Mouse (Mus musculus) gastrocnemius, adult 18-20 months (tissue): Measurements from ENCODE around the gene Nucb1. TPM values are rescaled to one million over a fixed set of nuclear protein-coding genes. Genes with fewer than 3 reads are reported as not detected.
"Not testable (repeated sequence)": the region's sequence is repeated elsewhere in the genome, so short reads cannot be mapped to it uniquely, and the experiment has no call there.

Experiments used
- DNase-seq: peaks from one replicate; pipeline ENCODE4 v3.0.0; 2021; ENCODE audit warnings: low spot score
- total RNA-seq, 2 experiments: library from RNA; stranded (reverse); gene quantifications; 2 replicates each; pipeline ENCODE4 v1.2.3; 2021

Gene Nucb1
- total RNA-seq, 2 experiments from 2014 or later, result 63.3 to 68.6 TPM

DNA sequence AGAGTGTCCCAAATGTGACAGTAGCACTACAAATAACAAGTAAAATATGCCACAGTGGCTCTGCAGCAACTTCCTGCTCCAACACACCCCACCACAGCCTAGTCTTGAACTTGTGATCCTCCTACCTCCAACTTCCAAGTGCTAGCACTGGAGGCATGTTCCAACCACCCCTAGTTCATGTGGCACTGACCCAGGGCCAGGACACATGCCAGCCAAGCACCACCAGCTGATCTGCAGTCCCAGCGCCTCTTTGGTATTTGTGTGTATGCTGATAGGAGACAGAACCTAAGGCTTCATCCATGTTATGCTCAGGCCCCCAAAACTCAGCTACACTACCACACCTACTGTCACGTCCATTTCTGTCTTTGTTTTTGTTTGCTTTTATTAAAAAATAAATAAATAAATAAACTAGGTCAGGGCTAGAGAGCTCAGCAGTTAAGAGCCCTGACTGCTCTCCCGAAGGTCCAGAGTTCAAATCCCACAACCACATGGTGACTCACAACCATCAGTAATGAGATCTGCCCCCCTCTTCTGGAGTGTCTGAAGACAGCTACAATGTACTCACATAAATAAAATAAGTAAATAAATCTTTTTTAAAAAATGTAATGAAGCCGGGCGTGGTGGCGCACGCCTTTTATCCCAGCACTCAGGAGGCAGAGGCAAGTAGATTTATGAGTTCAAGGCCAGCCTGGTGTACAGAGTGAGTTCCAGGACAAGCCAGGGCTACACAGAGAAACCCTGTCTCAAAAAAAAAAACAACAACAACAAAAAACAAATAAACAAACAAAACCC, 46.0 kb downstream of the Nucb1 start:
- DNase-seq, result no peak

DNA sequence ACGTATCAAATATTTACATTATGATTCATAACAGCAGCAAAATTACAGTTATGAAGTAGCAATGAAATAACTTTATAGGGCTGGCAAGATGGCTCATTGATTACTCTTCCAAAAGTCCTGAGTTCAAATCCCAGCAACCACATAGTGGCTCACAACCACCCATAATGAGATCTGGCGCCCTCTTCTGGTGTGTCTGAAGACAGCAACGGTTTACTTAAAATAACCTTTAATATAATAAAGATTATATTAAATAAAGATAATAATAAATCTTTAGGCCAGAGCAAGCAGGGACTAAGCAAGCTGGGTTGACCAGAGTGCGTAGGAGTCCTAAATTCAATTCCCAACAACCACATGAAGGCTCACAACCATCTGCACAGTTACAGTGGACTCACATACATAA, 47.3 kb downstream of the Nucb1 start:
- DNase-seq, result not testable (repeated sequence)

DNA sequence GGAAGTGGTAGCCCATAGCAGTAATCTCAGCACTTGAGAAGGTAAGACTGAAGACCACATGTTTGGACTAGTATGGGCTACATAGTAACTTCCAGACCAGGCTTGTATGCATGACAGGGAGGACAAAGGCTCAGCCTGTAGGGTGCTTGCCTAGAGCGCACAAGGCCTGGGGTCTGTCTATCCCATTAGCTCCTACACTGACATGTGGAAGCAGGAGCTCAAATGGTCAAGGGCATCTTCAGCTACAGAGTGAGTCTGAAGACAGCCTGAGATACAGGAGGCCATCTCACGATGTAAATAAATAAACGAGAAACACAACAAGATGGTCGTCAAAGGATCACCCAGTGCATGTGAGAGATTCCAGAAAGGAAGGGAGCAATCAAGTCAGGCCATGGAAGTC, 47.9 kb downstream of the Nucb1 start:
- no peak for DNase-seq

DNA sequence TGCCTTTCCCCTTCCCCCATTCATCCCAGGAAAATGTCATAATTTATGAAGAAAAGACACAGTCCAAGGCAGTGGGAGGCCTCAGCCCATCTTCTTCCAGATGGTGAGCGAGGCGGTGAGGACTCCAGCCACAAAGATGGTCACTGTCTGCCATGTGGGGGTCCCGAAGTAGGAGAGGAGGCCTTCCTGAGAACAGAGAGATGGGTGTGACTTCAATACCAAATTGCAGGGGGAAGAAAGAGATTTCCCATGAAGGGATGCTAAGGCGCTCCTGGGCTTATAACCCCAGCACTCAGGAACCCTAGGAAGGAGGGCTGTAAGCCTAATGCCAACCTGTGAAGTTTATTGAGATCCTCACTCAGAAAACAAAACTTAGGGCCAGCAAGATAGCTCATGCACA, 48.4 kb downstream of the Nucb1 start:
- DNase-seq, result no peak

DNA sequence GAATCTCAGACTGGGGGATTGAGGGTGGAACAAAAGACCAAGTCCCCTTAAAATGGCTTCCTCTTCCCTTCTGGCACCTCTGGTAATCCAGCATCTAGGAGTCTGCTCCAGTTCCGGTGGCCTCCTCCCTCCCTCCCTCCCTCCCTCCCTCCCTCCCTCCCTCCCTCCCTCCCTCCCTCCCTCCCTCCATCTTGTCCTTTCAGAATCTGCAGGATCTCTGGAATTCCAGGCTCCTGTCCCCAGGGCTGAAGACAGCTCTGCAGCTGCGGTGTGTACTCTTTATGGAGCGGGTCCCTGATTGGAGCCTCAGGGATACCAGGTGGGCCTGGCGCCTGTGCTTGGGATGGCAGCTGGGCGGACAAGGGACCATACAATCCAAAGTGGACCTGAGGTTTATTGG, 48.9 kb downstream of the Nucb1 start:
- DNase-seq, result no peak

DNA sequence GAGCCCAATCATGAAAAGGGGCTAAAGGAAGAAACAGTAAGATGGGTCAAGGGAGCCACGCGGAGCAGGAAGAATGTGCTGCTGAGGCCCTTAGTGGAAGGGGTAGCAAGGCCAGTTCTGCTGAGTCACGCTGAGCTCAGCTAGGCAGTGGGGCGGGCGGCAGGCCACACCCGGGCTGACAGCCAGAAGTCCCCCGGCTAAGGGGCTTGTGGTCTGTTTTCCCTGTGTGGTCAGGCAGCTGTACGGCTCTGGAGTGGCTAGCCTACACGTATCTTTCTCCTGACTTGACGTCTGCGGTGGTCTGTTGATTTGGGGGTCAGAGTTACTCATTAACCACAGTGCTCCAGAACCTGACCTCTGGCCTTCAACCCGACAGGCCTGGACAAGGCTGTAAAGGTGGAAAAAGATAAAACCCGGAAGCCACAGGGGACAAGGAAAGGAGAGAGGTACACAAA, 49.3 kb downstream of the Nucb1 start:
- peak; percentile 66 for DNase-seq

DNA sequence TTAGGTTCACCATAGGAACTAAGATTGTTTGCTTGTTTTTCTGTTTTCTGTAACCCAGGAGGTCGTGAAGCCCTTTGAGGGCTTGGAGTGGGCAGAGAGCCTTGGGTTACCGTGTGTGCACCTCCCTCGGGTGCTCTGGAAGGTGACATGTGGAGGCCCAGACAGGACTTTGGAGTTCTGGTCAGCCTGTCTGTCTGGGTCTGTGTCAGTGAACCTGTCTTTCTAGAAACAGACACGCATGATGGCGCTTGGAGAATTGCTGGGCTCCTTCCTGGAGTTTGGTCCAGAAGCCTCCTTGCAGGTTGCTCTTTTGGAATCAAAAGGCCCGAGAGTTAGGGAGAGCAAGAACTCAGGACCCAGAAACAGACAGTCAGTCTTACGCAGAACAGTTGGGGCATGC, 49.8 kb downstream of the Nucb1 start:
- DNase-seq, result no peak

DNA sequence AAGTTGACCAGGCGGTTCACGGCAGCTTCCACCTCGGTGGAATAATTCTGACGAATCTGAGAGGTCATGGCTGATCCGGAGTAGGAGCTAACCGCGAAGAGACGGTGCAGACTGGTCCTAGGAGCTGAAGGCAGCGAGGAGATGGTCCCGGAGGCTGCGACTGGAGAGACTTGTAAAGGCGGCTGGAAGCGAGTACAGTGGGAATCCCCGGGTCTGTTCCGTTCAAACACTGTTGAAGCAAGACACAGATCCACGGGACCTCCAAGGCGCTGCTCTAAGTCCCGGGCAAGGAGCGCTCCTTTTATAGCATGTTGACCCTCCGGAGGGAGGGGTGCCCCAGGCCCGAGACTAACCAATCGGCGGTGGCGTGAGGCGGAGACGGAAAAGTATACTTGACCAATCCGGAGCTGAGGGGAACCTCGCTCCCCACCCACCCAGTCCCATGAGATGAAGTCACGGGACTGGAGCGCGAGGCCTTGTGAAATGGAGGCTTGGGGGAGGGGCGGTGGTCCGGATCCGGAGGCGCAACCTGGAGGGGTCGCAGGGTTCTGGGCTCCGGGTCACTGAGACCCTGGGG, 50.6 kb downstream of the Nucb1 start, which contains the start of gene Ftl1:
TSS of gene Ftl1 (minus strand) at position 321 of the 577 bp plus-strand sequence.
- peak; percentile 98 for DNase-seq

DNA sequence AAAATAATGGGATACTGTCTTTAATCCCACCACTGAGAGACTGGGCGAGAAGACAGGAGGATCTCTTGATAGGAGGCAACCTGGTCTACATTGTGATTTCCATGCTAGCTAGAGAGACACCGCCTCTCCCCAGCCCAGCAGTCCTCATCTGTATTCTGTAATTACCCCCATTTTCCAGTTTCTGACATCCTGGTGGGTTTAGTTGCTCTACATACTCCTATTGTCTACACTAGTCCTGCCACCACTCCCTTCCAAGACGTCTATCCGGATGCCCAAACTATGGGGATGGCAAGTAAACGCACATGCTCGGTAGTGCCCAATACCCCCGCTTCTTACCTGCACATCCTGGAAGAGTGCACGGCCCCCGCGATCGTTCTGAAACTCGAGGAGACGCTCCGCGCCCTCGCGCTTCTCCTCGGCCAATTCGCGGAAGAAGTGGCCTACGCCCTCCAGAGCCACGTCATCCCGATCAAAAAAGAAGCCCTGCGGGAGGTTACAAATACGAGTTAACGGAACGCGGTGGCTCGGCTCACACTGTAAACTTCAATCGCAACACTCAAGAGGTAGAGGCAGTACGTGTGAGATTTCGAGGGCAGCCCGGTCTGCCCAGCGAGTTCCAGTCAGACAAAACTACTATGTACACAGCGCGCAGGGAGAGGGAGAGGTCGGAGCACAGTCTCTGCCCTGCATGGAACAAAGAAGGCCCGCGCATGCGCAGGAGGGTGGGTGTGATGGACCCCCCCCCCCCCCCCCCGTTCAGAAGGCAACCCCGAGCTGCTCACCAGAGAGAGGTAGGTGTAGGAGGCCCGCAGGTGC, 51.2 kb downstream of the Nucb1 start:
- DNase-seq, result peak; percentile 59

DNA sequence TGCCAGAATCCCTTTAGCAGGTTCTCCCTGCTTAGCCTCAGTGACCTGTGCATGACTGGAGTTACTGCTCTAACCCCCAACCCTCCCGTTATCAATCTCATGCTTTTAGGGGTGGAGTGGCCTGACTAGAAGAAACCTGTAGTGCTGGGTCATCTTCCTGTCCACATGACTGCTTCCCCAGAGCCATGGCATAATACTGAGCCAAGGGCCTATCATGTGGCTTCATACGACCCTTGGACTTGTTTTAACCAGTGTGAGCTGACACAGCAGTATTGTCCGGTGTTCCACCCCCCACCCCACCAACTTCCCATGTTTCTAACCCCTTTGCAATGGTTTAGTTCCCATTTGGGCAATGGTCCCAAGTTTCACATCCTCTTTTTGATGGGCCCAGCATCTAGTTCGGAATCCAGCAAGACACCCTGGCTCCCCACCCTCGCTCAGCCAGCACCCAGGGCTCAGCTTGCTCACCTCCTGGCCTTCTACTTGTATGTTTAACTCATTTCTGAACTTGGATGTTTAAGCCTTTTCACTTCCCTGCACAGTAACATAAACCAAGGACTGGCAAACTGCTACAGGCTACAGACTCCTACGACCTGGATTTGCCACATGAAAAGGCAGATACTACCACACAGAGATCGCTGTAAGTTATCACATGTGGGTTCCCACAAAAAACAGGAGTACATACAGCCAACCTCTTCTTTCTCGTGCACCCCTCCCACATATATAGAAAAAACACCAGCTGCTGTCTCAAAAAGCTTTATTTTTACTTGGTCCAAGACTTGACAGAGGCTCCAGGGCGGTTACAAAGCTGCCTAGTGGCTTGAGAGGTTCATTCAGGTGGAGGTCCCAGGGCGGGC, 52.8 kb downstream of the Nucb1 start:
- peak; percentile 65 for DNase-seq

DNA sequence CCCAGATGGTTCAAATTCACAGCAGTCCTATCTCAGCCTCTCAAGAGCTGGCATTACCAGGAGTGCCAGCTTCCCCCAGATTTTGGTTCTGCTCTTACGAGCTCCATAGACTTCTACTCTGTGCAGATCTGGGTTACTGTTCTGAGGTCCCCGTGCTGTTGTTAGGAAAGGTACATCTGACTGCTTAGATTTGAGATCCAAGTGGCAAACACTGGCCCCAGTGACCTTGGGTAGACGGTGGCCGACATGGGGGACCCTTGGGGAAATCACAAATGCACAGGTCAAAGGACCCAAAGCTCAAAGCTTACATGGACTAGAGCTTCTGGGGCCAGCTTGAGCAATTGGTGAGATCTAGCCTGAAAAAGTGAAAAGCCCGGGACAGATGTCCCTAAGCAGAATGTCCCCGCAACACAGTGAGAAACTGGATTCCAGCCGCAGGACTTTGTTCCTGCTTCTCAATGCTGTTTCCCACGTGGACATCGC, 53.4 kb downstream of the Nucb1 start:
- DNase-seq, result no peak

DNA sequence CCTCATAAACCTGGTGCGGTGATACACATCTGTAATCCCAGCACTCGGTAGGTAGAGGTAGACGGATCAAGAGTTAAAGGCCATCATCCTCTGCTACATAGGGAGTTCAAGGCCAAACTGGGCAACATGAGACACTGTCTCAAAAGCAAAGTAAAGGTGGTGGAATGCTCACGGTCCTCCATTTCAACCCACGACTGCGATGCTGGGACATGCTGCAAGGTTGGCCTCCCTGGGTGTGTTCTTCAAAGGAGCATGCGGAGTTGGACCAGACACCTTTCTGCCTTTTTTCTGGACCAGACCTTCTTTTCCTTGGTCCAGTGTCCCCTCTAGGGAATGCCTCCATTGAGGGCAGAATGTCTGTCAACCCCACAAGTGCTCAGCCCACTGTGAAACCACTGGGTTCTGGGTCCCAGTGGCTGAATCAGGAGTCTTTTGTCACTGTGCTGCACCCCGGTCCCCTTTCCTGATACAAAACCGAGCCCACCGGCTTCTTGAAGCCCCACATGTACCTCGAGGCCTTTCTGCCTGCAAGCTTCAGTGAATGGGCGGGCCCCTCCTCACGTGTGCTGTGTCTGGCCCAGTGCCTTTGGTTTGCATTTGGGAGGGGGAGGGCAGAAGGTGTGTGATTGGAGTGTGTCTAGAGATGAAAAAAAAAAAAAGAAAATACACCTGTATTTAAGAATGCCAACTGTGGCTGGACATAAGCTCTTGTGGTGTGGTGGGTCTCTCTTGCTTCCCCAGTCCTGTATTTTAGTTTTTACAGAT, 54.1 kb downstream of the Nucb1 start:
- DNase-seq, result no peak

DNA sequence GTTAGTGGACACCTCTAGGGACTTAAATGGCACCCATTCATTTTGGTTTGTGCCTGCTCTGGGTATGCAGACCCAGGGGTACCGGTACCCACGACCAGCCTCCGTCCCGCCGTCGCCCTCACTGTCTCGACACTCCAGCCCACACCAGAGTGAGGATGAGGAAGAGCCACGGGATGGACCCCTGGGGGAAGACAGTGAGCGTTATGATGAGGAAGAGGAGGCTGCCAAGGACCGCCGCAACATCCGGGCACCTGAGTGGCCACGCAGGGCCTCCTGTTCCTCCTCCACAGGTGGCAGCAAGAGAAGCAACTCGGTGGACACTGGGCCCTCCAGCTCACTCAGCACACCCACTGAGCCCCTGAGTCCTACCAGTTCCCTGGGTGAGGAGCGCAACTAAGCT, 55.2 kb downstream of the Nucb1 start:
- no peak for DNase-seq

DNA sequence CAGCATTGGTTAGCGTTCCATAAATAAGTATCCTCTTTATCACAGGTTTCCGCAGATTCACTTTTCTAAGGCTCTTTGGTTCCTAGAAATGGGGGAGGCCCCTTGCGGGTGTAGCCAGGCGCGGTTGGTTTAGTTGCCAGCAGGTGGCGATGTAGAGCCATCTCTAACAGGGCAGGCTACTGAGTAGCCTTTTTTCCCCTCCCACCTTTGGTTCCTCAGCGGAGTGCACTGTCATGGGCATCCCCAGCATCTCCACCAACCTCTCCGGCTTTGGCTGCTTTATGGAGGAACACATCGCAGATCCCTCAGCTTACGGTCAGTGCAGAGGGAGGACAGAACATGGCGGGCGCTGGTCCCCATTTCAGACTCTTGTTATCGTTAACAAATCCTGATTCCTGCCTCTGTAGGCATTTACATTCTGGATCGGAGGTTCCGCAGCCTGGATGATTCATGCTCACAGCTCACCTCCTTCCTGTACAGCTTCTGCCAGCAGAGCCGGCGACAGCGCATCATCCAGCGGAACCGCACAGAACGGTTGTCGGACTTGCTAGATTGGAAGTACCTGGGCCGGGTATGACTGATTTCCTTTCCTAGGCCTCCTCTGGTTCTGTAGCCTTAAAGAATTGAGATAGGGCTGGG, 58.7 kb downstream of the Nucb1 start:
- DNase-seq, result peak; percentile 85

DNA sequence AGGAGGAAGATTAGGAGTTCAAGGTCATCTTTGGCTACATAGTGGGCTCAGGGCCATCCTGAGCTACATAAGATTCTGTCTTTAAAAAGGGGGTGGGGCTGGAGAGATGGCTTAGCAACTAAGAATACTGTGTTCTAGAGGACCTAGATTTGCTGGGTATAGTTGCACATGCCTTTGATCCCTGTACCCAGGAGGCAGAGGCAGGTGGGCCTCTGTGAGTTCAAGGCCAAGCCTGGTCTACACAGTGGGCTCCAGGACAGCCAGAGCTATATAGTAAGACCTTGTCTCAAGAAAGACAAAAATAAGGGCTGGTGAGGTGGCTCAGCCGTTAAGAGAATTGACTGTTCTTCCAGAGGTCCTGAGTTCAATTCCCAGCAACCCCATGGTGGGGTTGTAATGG, 60.2 kb downstream of the Nucb1 start:
- no peak for DNase-seq

DNA sequence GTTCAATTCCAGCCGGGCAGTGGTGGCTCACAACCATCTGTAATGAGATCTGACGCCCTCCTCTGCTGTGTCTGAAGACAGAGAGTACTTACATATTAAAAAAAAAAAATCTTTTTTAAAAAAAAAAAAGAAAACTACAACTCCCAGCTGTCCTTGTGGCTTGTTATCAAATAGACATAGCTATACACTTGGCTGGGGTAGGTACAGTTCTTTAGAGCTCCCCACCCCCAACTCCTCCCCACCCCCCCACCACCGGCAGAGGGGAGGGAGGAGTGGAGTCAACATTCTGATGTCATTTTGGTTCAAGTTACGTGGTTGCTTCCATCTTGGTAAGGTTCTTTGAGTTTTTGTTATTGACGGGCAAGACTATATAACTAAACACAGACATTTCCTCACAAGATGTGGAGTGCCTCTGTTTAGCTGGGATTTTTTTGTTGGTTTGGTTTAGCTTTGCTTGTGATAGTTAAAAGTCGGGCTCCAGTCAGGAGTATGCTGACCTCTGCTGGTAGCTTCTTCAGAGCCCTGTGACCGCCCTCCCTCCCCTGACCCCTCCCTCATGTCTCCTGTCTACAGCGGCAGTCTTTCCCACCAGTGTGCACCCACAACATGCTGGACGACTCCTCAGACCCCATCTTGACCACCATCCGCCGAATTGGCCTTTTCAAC, 62.7 kb downstream of the Nucb1 start:
- DNase-seq, result no peak

DNA sequence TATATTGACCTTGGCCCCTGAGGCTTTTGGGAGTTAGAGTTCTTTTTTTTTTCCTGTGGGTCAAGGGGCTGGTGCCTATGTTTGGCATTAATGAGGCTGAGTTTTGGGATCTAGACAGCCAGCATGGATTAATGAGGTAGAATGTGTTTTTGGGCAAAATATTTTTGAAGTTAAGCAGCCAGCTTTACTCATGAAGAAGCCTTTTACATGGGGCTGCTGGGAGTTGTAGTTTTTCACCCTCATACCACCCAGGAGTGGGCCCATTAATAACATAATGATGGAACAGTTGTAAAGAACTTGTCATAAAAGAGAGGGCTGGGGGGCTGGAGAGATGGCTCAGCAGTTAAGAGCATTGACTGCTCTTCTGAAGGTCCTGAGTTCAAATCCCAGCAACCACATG, 63.6 kb downstream of the Nucb1 start:
- DNase-seq, result no peak

DNA sequence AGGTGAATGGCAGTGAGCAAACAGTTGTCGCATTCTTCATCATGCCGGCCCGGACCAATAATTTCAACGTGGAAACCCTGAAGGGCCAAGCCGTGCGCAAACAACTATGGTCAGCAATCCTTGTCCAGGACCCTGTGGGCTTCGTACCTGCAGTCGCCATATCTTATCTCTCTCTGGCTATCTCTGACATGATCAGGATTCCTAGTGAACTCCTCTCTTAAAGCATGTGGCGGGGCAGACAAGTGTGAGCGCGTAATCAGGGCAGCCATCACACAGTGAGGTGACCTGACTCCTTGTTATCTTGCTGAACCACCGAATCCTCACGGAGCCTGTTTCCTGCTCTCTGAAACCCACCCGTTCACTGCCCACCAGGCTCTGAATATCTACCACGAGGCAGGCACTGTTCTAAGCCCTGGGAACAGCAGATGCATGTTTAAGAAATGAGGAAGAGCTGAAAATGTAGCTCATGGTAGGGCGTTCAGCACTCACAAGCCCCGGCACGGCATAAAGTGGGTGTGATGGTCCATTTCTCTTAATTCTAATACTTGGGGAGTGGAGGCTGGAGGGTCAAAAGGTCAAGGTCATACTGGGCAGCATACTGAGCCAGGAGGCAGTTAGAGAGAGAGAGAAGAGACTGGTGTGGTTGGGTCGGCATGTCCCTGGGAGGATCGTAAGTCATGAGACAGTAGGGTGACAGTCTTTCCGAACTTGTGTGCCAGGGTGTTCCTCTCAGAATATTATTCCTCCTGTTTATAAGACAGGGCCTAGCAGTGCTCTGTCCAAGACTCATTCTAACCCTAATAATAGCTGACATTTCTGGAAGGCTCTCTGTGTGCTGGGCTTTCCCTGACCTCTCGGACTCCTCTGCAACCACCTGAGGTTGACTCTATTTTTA, 66.4 kb downstream of the Nucb1 start:
- DNase-seq, result peak; percentile 76
